Mouse (Mus musculus): ENCODE measurements around the gene Upk1b. TPM values are rescaled to one million over a fixed set of nuclear protein-coding genes. Genes with fewer than 3 reads are reported as not detected.

The Upk1b gene
- polyA plus RNA-seq, 3 experiments from 2014 or later, result not detected

DNA sequence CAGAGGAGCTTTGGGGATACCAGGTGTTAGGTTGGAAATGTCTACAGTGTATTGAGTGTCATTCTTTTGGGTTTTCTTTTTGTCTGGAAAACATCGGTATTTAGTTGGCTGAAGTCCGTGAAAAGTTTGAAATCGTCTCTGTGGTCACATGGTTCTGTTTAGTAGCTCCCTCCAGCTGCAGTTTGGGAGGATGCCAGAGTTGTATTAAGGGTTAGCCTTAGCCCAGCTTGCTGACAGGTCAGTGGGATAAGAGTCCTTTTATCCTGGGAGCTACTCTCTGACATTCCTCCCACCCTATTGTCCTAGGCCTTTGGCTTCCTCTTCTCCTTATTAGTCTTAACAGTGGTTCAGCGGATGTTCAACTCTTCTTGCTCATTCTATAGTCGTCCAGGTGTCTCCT is 38.2 kb downstream of the Upk1b start:
- no peak for ATAC-seq

DNA sequence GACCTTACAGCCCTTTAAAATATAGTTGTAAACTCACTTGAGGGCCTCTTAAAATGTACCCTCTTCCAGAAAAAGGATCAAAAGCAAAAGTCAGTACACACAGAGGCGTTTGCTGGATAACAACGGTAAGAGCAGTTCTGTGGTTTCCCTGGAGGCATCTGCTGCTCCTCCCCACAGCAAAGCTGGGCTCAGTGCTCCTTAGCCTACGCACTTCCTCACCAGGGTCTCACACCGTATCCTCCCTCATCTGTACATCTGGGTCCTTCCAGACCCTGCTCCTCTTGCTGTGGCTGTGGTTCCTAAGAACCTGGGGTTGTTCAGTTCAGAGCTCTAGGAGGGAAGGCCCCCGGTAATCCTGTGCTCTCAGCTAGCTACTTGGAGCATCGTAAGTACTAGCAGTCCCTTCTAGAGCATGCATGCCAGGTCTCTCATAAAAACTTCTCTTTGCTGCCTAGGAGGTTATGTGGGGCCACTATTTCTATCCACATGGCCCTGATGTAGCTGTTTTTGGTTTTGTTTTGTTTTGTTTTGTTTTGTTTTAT is 39.2 kb downstream of the Upk1b start:
- ATAC-seq, result no peak

DNA sequence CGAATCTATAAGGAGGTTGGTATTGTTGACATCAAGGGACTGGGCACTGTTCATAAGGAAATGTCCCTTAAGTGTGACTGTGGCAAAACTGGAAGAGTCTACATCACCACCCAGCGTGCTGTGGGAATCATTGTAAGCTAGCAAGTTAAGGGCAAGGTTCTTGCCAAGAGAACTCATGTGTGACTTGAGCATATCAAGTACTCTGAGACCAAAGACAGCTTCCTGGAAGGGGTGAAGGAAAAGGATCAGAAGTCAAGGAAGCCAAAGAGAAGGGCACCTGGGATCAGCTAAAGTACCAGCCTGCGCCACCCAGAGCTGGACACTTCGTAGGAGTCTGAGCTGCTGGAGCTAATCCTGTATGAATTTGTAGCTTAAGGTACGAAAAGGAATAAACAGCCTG is 39.9 kb downstream of the Upk1b start:
- no peak for ATAC-seq

GRCm38 (mm10) chr16:38758104-38758861 is 41.8 kb downstream of the Upk1b start:
- no peak for ATAC-seq

DNA sequence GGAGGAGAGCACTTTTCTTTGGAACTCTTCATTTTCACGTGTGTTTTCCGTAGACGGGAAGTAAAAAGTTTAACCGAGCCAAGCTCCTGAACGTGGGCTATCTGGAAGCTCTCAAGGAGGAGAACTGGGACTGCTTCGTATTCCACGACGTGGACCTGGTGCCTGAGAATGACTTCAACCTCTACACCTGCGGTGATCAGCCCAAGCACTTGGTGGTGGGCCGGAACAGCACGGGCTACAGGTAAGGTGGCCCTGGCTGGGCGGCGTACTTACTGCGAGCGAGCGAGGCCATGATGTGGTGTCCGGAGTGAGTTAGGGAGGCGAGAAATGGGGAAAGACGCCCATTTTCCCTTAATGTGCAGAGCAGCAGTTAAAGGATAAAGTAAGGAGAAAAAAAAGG is 42.5 kb downstream of the Upk1b start:
- no peak for ATAC-seq

GRCm38 (mm10) chr16:38756572-38756971 is 43.6 kb downstream of the Upk1b start:
- no peak for ATAC-seq

DNA sequence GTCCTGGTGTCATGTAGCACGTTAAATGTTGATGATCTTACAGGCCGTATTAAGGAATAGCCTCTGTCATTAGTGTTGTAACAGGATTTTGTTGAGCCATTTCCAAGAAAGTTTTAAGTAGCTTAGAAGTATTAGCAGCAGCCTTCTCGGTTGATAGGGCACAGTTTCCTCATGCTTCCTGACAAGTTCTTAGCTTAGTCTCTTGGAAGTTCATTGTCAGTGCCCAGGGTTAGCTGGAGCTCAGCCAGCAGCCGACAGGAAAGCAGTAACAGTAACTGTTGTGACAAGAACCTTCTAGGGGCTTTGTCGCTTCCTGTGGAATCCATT is 44.0 kb downstream of the Upk1b start:
- no peak for ATAC-seq

GRCm38 (mm10) chr16:38755452-38756176 is 44.5 kb downstream of the Upk1b start:
- no peak for ATAC-seq

DNA sequence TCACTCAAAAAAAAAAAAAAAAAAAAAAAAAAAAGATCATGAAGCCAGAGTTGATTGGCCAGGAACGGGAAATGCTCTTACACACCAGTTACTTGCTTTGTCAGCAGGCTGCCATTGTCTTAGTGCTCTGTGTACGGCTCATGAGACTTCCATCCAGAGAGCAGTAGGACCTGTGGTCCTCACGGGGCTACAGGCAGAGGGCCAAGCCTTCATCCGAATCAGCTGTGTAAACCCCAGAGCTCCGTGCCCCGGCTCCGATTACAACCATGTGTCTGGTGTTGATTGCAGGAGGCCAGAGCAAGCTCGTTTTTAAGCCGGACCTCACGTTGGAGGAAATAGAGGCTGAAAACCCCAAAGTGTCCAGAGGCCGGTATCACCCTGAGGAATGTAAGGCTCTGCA is 46.5 kb downstream of the Upk1b start:
- no peak for ATAC-seq

DNA sequence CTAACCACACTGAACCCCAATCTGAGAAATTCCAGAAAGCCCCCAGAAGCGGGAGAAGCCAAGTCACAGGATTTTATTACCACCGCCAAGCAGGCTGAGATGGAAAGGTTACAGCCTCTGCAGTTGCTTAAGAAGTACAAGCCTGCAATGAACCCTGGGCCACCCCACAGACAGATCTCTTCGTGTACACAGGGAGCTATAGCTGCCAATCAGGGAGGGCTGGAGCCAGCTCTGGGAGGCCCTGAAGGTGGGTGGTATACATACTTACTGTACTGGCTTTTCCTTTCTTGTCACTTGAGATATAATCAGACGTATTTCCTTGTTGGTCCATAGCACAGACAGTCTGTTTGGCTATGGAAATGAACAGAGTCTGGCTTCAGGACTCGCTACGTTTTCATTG is 49.3 kb downstream of the Upk1b start:
- ATAC-seq, result no peak

DNA sequence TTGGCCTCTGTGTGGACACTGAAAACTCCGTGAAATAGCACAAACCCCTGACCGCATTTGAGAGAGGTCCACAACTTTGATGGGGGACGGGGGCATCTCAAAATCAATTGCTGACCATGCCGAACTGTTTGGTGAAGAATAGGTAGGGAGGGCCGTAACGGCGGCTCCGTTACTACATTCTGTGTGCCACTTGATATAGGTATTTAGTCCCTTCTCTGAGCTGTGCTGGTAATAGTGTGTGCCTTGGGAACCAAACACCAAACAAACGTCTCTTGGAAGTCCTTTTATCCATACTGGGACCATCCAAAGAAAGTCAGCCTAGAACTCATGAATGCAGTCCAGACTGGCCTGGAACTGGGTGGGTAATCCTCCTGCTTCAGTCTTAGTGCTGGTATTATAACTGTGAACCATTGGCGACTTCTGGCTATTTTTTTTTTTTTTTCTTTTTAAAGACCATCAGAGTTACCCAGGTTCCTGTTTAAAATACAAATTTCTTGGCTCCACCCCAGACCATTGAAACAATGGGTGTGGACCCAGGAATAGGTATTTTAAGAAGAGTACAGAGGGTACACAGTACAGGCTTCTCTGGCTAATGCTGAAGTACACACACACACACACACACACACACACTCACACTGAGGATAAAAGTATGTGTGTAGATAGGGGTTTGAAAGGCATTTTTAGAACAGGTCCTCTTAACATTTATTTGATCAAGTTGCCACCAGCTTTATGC is 56.0 kb downstream of the Upk1b start:
- no peak for ATAC-seq

DNA sequence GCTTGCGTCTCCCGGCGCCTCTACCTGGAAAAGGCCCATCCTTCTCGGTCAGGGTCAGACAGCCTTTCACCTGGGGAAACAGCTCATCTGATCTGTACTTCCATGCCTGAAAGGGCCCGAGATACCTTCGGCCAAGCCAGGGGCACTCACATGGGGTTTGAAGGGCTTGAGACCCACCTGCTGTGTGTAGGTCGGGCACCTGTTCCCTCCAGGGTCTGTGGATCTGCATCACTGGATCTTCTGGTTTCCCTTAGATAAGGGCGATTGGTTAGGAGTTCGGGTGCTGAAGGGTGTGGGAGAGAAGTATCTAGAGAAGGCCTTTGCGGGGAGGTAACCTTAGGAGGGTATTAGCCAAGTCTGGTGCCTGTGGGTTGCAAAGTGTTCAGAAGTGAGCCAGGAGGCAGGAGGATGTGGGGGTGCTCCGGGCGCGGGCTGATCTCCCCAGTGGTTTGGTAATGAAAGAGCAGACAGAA is 57.4 kb downstream of the Upk1b start:
- peak; percentile 87 for ATAC-seq

- ATAC-seq, result peak; percentile 76
Measured at GRCm38 (mm10) chr16:38742113-38742658, 57.9 kb downstream of the Upk1b start, which contains the start of gene B4galt4. B4galt4 (plus strand) TSS chr16:38742264.

- no peak for ATAC-seq
Measured at GRCm38 (mm10) chr16:38741204-38741903, 58.8 kb downstream of the Upk1b start.

- peak; percentile 60 for ATAC-seq
Measured at GRCm38 (mm10) chr16:38730921-38731320, 69.2 kb downstream of the Upk1b start.

DNA sequence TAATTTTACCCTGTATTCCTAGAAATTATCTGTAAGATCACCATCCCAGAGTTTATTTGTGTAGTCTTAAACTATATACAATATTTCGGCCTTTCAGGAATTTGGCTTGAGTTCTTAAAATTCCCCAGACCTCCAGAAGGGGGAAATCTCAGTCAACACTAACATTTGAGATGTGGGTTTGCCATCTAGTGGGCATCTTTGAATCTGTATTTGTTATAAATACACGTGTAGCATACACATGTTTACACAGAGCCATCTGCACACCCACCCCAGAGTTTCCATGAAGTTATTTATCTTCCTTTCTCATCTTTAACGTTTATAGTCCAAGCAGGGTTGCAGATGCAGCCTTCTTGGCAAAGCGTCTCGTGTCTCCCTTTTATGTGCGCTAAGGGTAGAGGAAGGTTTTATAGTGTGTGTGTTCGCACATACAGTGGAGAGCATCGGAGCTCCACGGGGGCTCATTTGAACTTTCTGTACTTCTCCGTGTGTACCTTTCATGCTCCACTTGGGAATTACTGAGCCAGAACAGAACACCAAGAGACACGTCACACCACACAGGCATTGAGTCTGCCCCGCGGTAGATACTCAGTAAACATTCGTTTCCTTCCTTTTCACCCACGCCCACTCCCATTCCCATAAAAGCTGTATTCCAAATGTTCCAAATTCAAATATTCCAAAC is 70.4 kb downstream of the Upk1b start:
- ATAC-seq, result peak; percentile 84

DNA sequence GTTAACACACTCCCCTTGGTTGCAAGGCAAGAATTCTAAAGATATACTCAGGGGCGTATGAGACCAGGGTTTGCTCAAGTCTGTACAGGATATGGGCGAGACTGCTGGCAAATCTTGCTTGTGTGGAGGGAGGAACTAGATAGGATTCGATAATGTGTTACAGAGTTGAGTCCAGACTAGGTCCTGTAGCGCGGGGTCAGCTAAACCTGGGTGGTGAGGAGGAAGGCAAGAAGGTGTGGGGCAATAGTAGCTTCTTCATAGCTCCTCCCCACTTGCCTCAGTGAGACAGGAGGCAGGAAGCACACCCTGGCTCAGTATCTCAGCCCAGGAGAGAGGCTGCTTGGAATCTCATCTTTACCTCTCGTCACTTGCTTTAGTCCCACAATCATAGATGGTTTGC is 71.0 kb downstream of the Upk1b start:
- ATAC-seq, result peak; percentile 6

DNA sequence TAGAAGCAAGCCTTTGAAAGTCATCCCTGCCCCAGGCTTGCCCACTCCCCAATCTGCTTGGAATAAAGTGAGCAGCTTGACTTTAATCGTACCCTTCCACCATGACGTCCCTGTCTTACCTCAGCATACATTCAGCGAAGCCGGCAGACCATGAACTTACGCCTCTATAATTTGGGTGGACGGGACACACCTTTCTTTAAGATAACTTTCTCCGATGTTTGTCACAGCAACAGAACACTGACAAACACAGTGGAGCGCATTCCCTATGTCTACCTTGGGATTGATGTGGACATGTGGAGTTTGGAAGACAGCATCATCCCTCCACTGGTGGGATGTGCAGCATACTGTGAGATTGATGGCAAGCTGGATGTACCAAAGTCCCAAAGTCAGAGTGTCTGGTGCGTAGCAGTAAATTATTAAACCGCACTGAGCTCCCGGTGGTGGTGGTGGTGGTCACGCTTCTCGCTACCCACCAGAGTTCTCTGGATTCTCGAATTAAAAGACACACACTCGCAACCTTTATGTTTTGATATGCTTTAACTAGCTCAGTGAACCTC is 71.5 kb downstream of the Upk1b start:
- ATAC-seq, result no peak

DNA sequence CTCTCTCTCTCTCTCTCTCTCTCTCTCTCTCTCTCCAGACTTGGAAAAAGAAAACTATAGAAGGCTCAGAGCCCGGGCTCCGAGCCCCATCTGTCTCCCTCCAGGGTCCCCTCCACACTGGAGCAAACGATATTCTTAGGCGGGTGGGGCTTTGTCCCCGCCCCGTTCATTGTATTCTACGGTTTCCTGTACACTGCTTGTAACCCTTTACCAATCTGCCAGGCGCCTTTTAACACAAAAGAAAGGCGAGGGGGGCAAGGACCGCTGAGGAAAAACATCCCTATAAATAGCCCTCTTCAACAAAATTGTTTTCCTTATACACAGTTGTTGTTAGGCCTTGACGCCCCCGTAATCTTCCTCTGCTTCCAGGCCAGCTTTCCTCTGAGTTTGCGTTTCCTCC is 75.2 kb downstream of the Upk1b start:
- ATAC-seq, result no peak

DNA sequence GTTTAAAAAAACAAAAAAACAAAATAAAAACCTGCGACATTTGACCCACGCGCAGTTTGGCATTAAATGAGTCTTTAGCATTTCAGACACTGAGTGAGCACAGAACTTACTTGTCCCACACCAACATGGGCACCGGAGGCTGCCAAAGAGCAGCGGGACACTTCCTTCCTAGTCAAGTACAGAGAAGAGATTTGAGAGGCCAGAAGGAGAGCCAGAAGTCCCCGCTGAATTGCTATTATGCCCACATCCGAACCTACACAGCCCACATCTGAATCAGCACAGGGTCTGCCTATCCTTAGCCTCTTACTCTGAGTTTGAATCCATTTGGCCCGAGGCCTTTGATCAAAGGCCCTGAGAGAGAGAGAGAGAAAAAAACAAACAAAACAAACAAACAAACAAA is 75.9 kb downstream of the Upk1b start:
- ATAC-seq, result no peak
